Mouse (Mus musculus) left cerebral cortex, adult 11 months (tissue): Measurements from ENCODE around the gene Eml6.
"Not testable (repeated sequence)": the region's sequence is repeated elsewhere in the genome, so short reads cannot be mapped to it uniquely, and the experiment has no call there.

ENCODE experiments used
- DNase-seq: peaks from one replicate; pipeline ENCODE4 v3.0.0; 2022; ENCODE audit warnings: low spot score

Gene Eml6

DNA sequence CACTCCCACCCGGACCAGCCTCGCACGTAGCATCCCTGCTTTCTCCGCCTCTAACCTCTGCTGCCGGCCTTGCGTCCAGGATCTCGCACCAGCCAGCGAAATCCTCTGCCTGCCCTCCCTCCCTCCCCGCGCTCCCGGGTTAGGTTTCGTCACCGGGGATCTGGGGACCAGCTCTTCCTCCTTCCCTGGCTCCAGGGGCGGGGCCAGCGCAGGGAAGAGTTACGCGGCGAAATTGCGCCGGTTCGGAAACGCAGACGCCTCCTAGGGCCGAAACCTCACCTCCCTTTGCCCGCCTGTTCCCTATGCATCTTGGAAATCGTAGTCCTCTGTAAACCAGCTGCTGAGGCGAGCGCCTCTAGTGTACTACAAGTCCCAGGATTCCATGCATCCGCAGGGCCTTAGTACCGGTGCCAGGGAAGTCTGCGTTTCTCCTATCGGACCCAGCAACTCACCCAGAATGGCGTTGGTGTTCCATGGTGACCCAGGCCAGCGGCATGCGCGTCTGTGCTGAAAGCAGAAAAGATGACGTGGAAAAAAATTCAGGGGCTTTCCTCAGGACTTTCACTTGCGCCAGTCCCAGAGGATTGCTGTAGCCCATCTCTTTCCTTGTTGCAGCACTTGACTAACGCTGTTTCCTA lies at the start of gene Eml6:
TSS of gene Eml6 (minus strand) at position 199 of the 638 bp plus-strand sequence.
- DNase-seq, result peak; percentile 96

GRCm38 (mm10) chr11:30057299-30057698 lies 31.5 kb upstream of the Eml6 start:
- no peak for DNase-seq

DNA sequence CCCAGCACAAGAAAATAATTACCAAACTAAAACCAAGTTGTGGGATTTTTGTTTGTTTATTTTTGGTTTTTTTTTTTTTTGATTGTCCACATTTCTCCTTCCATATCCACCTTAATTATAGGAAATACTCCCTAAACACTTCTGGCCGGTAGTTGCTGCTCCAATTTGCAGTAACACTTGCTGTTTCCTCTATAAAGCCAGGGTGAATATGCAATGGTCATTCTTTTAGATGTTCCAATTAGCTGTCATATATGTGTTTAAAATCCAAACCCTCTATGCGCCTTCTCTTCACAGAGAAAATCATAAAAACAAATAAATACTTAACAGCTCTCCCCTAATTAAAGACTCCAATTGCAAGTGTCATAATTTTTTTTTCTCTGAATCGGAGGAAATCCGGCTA lies 689 bp downstream of the Eml6 start:
- DNase-seq, result no peak

DNA sequence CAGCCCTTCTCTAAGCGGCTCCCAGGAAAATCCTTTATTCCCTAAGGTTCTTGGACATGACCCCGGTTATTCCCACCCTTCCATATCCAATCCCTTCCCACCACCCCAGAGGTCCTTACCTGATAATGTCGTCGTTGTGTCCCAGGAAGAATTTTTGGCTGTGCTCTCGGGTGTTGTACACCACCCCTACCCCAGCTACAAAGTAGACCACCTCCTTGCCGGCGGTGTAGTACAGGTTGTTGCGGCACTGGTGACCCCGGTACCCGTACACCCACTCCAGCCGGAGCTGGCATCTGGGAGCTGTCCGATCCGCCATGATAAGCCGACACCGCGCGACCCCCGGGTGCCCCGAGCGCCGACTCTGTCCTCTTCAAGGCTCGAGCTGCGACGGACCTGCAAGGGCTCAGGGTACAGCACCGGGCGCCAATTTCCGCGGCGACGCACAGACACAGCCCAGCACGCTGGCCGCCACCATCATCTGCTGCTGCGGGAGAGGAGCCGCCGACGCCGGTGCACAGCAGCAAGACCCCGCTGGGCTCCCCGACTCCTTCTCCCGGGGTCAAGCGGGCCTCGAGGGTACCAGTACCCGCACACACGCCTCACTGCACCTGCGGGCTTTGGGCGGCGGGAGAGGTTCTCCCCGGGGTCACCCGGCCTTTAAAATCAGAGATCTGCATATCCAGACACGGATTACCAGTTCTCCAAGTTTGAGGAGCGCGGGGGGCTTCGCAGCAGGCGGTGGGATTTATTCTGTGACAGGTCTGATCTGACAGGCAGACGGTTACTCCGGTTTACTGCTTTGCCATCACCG lies 1.4 kb downstream of the Eml6 start:
- no peak for DNase-seq

DNA sequence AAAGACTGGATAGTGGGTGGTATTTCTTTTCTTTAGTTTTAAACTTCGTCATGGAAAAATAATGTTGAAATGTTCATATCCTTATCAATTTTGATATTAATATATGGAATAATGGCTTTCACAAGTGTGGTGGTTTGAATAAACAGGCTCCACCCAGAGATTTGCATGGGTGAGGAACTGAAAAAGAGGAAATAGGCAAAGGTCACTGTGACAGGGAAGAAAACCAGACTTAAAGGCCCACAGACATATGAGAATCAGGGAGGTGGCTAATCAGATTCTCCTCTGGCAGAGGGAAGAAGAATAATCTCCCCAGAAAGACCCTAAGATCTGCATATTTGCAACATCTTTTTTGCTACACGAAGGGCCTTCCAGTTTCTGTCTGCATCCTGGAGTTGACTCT lies 39.6 kb downstream of the Eml6 start:
- no peak for DNase-seq

- DNase-seq, result no peak
Measured at GRCm38 (mm10) chr11:29968874-29969273, 57.0 kb downstream of the Eml6 start.

DNA sequence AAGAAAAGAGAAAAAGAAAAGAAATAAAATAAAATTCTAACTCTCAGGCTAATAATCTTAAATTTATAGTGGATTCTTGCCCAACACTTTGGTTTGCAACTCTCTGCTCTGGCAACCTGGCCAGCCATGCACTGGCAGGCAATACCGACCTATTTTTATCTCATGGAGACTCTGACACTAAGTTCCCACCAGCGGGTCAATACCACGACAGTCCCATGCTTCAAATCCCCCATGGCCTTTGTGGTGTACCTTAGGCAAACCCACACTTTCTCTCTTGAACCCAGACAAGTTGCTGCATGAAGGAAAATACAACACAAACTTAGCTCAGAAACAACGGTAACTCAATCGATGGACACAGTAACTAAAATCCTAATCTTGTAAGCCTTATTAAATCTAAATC lies 66.5 kb downstream of the Eml6 start:
- no peak for DNase-seq

GRCm38 (mm10) chr11:29944661-29945060 lies 81.2 kb downstream of the Eml6 start:
- DNase-seq, result no peak

GRCm38 (mm10) chr11:29924332-29924731 lies 101.5 kb downstream of the Eml6 start:
- DNase-seq, result peak; percentile 4

DNA sequence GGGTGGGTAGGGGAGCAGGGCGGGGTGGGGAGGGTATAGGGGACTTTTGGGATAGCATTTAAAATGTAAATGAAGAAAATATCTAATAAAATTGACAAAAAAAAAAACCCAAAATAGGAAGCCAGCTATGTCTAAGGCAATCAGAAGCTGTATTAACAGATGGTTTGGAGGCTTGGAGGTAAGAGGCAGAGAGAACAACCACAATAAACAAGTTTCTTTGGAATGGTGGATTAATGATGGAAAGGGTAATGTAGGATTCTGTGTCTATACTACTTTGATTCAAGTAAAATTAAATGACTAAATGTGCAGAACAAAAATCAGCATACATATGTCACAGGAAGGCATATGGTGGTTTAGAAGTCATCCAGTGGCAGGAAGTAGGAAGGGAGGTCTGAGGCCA lies 102.0 kb downstream of the Eml6 start:
- DNase-seq, result no peak

- DNase-seq, result no peak
Measured at GRCm38 (mm10) chr11:29913180-29913579, 112.7 kb downstream of the Eml6 start.

- no peak for DNase-seq
Measured at GRCm38 (mm10) chr11:29909330-29909729, 116.5 kb downstream of the Eml6 start.

DNA sequence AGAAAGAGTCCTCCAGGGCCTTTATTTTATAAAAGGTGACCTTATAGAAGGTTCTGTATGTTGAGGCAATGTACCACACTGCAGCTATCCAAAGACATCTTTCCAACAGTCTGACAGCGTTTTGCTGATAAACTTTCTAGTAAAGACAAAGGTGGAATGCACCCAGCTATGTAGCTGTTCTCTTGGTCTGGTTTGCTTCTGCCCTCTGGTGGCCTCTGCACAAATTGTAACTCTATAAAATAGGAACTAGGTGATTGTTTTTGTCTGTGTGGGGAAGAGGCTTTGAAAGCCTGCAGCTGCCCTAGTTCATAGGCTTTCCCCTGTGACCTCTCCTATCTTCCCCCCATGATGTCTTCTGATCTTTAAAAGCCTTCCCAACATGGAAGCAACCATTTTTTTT lies 140.7 kb downstream of the Eml6 start:
- DNase-seq, result peak; percentile 72

- DNase-seq, result no peak
Measured at GRCm38 (mm10) chr11:29884355-29884754, 141.5 kb downstream of the Eml6 start.

GRCm38 (mm10) chr11:29883024-29883423 lies 142.8 kb downstream of the Eml6 start:
- DNase-seq, result no peak

GRCm38 (mm10) chr11:29879641-29880040 lies 146.2 kb downstream of the Eml6 start:
- no peak for DNase-seq

- no peak for DNase-seq
Measured at GRCm38 (mm10) chr11:29877981-29878380, 147.9 kb downstream of the Eml6 start.

DNA sequence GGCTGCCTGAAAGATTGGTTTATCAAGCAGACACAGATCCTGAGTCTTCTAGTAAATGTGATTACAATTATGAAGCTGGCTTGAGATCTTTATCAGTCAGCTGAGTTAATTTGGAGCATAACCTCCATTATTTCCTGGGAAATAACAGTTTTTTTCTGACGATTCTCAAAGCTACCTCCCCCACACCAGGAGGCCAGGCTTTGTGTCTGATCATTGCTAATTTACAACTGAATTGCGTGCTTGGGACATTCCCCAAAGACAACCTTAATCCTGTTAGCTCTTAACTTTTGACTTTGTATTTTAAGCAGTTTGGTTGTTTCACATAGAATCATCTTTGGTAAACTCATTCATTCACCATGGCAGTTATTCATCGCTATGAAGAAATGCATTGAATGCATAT lies 148.6 kb downstream of the Eml6 start:
- DNase-seq, result no peak

DNA sequence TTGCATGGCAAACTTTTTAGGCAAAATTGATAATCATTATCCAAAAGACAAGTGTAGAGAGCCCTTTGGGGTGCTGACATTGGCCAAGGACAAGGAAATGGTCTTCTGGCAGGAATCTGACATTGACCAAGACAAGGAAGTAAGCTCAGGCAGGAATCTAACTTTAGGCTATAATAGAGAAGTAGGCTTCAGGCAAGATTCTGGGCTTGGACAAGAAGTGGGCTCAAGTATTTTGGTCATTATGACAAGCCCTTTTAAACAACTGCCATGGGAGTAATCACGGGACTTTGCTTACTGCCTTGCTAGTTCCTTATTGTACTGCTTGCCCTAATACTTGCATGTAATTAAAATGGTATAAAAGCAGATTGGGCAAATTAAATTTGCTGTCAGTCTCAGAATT lies 151.1 kb downstream of the Eml6 start:
- DNase-seq, result not testable (repeated sequence)

GRCm38 (mm10) chr11:29870174-29870573 lies 155.7 kb downstream of the Eml6 start:
- no peak for DNase-seq

- DNase-seq, result no peak
Measured at GRCm38 (mm10) chr11:29864269-29864668, 161.6 kb downstream of the Eml6 start.

DNA sequence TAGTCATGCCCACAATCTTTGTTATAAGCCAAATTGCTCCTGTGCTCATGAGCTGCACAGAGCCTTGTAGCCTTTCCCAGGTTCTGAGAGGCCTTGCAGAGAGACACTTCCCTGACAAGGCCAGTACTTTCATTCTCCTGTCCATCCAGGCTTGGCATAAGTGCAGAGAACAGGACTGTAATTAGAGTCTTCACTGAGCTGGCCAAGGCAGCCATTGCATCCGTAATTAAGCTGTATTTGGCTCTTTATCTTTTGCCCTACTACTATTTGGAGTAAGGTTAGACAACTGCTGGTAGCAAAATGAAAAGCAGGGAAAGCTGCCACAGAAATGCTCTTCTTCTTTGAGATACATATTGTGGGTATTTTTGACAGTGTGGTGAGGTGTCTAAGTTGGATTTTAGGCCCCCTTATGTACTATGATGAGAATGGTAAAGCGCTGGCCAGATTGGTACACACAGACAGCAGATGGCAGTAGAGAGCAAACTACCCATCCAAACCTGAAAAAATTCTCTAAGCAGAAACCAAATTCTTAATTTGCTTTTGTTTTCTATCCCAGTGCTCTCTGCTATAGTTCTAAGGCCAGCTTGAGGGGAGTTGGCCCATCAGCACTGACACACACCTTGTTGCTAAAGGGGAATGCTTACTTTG lies 164.0 kb downstream of the Eml6 start:
- DNase-seq, result no peak

DNA sequence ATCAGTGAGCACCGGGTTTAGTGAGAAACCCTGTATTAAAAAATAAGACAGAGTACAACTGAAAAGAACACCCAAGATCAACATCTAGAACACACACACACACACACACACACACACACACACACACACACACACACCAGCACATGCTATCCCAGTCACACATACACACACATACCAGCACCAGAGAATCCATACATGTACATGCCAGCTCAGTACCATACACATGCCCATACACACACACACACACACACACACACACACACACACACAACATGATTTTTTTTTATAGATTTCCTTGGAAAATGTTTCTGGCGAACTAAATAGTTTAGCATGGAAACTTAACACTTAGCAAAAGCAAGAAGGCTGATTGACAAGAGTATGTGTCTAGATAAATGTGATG lies 164.8 kb downstream of the Eml6 start:
- DNase-seq, result no peak
